Mouse (Mus musculus) midbrain, postnatal 0 days (tissue): ENCODE measurements around the gene Oprm1. TPM values are rescaled to one million over a fixed set of nuclear protein-coding genes. Genes with fewer than 3 reads are reported as not detected.
A peak's percentile ranks its signal among the peaks of the same experiment; 100 is the strongest.

Source experiments
- ATAC-seq: fragments of 200-750 bp; cut with Nextera tagmentation; 2 replicates; pipeline ENCODE4 v1.8.0; 2017; ENCODE audit warnings: moderate number of reproducible peaks, mild to moderate bottlenecking, moderate TSS enrichment, moderate library complexity; ENCODE audit not compliant: low FRiP score
- DNase-seq: peaks from one replicate; pipeline ENCODE4 v3.0.0-alpha.2; 2015; ENCODE audit warnings: low spot score
- H3K27ac ChIP-seq: fragments of 300-500 bp; sonication (generic); 2 replicates; pipeline ENCODE4 v1.5.1; 2014; ENCODE audit warnings: low read depth, mild to moderate bottlenecking, low read length, mixed read lengths
- H3K27me3 ChIP-seq: fragments of 300-500 bp; sonication (generic); 2 replicates; pipeline ENCODE4 v1.6.1; 2014; ENCODE audit warnings: low read length, control low read depth, mixed read lengths; ENCODE audit not compliant: insufficient read depth
- H3K36me3 ChIP-seq: fragments of 300-500 bp; sonication (generic); 2 replicates; pipeline ENCODE4 v1.6.1; 2014; ENCODE audit warnings: low read length, control low read depth, mixed read lengths; ENCODE audit not compliant: insufficient read depth
- H3K4me1 ChIP-seq: fragments of 300-500 bp; sonication (generic); 2 replicates; pipeline ENCODE4 v1.6.1; 2014; ENCODE audit warnings: mild to moderate bottlenecking, control low read depth, antibody characterized with exemption, low read length, mixed read lengths; ENCODE audit not compliant: insufficient read depth
- H3K4me2 ChIP-seq: fragments of 300-500 bp; sonication (generic); 2 replicates; pipeline ENCODE4 v1.6.1; 2014; ENCODE audit warnings: low read depth, mild to moderate bottlenecking, low read length, mixed read lengths; ENCODE audit not compliant: poor library complexity, severe bottlenecking
- H3K4me3 ChIP-seq: fragments of 300-500 bp; sonication (generic); 2 replicates; pipeline ENCODE4 v1.5.1; 2014; ENCODE audit warnings: low read depth, mild to moderate bottlenecking, low read length, moderate library complexity
- H3K9ac ChIP-seq: fragments of 300-500 bp; sonication (generic); replicated peaks from 2 replicates; pipeline ENCODE4 v1.6.1; 2014; ENCODE audit warnings: mild to moderate bottlenecking, low read length, moderate library complexity, mixed read lengths; ENCODE audit not compliant: poor library complexity, severe bottlenecking
- H3K9me3 ChIP-seq: fragments of 300-500 bp; sonication (generic); 2 replicates; pipeline ENCODE4 v1.6.1; 2016; ENCODE audit warnings: low read length, control low read depth
- CTCF ChIP-seq: IDR thresholded peaks from 2 replicates; pipeline ENCODE4 v1.5.1; 2016; ENCODE audit warnings: antibody characterized with exemption, mild to moderate bottlenecking
- WGBS: fragments of 180-500 bp; shearing (Covaris S2); extraction: QIAGEN DNeasy Blood & Tissue Kit; methylation state at CpG from one replicate; pipeline ENCODE4 v1.1.7; 2014; 5-methylcytosine and 5-hydroxymethylcytosine counted together
- polyA plus RNA-seq: library from polyadenylated mRNA; unstranded; fragments of >200 nt; fragmentation: Nextera tagmentation; extraction: Ambion mirVana; gene quantifications from 2 replicates; pipeline ENCODE4 v1.2.1, GENCODE M21; 2015
- total RNA-seq: library from RNA; depleted of rRNA; stranded (reverse); fragments of >200 nt; gene quantifications from 2 replicates; pipeline ENCODE4 v1.2.3, GENCODE M21; 2014

Gene Oprm1
- total and polyA plus RNA-seq, 2 experiments from 2014 or later, result 2.8 to 9.0 TPM

DNA sequence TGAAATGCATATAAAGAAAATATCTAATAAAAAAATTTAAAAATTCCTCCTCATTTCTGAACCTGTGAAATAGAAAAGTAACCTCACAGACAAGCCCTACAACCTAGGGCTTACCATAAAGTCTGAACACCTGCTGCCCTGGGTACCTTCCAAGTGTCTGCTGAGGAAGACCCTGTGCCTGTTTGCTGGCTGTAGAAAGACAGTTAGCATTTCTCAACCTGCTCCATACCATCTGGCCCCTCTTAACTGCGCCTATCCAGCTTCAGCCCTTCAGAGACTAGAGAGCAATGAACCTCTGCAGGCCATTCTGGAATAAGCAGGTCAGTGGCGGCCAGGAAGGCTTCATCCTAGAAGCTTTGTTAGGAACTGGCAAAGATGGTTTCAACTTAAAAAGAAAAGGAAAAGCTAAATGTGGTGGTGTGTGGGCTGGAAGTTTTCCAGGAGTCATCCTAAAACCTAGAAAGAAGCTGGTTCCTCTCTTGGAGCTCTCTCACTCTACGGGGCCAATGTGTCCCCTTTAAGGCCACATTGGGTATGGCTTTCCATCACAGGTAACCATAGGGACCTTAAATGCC lies 143.6 kb downstream of the Oprm1 start:
- no peaks in the 10 kb centered on the region for H3K36me3 ChIP-seq
- H3K4me3 ChIP-seq, result no peak overlapping the region
- no peaks in the 10 kb centered on the region for H3K4me1 ChIP-seq
- H3K27ac ChIP-seq, result no peak overlapping the region
- ATAC-seq (no peak; the same call in 1 of the 2 replicates), DNase-seq (peak; percentile 48)
- no peak overlapping the region for H3K9ac ChIP-seq
- no peaks in the 10 kb centered on the region for H3K9me3 ChIP-seq
- 87% methylated on average over 3 of the region's 3 CpGs for WGBS
- no peak overlapping the region for H3K4me2 ChIP-seq
- no peak for TF ChIP-seq CTCF
- H3K27me3 ChIP-seq, result no peaks in the 10 kb centered on the region

- H3K4me3 ChIP-seq, result no peak overlapping the region
- ATAC-seq, result no peak
- TF ChIP-seq CTCF, result no peak
Measured at GRCm38 (mm10) chr10:6909763-6910162, 151.5 kb downstream of the Oprm1 start.

DNA sequence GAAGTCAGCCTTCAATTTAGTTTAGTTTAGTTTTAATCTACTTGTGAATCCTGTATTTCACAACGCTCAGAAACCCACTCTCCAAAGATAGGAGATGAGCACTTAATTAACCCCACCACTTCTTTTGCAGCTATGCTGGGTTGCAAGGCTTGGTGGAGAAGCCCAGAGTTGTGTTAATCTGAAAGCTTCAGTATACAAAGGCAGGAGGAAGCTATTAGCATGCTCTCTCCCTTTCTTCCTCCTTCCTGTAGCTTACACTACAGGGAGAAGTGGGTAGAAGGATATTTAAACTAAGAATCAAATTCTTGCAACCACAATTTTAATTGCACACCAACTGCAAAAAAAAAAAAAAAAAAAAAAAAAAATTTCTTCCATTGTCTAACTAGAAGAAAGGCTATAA lies 157.7 kb downstream of the Oprm1 start:
- no peak for TF ChIP-seq CTCF
- H3K27me3 ChIP-seq, result no peaks in the 10 kb centered on the region
- H3K36me3 ChIP-seq, result no peaks in the 10 kb centered on the region
- H3K9me3 ChIP-seq, result no peaks in the 10 kb centered on the region
- 14% methylated on average over 1 of the region's 1 CpGs for whole genome bisulfite sequencing
- no peak overlapping the region for H3K4me3 ChIP-seq
- H3K9ac ChIP-seq, result no peak overlapping the region
- DNase-seq (no peak), ATAC-seq (no peak)
- no peaks in the 10 kb centered on the region for H3K4me1 ChIP-seq
- peak overlapping the region; percentile 65 for H3K27ac ChIP-seq
- no peak overlapping the region for H3K4me2 ChIP-seq

More at GRCm38 (mm10) chr10:6909763-6910162, 151.5 kb downstream of the Oprm1 start:
- no peak for DNase-seq
- WGBS, result 71% methylated on average over 2 of the region's 2 CpGs
- no peaks in the 10 kb centered on the region for H3K4me1 ChIP-seq
- H3K36me3 ChIP-seq, result no peaks in the 10 kb centered on the region
- H3K27ac ChIP-seq, result no peak overlapping the region
- H3K9me3 ChIP-seq, result no peaks in the 10 kb centered on the region
- no peaks in the 10 kb centered on the region for H3K27me3 ChIP-seq
- no peak overlapping the region for H3K9ac ChIP-seq
- H3K4me2 ChIP-seq, result no peak overlapping the region

DNA sequence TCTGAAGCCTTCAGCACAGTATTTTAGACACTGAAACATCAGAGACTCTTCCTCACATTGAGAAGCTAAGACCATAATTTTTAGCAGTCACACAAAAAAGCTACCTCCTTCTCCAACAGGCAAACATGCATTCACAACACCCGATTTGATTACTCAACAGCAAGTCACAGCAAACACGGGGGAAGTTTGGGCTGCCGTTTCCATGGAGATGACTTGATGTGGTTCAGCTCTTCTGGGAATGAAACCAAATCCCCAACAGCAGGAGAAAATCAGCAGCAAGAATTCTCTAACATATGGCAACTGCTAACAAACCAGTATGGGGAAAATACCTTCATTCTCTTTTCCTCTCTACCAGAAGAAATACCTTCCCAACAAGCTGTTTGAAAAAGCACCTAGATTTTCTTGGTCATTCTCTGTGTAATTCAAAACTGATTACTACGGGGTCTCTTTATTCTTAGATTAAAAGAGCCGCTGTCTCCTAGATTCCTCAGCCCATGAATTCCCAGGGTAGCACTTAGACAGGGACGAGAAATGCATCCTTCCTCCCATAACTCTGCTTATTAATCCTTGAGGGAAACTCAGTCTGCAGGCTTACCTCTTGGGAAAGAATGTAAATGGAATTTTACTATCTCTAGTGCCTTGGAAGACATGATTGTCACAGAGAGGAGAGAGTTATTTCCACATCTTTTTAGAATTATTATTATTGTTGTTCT lies 158.4 kb downstream of the Oprm1 start:
- H3K9me3 ChIP-seq, result no peaks in the 10 kb centered on the region
- TF ChIP-seq CTCF, result no peak
- H3K4me2 ChIP-seq, result peak overlapping the region; percentile 4; the same call in 1 of the 2 replicates
- 4% methylated on average over 6 of the region's 6 CpGs for WGBS
- no peaks in the 10 kb centered on the region for H3K27me3 ChIP-seq
- peak overlapping the region; percentile 65 for H3K27ac ChIP-seq
- DNase-seq (peak; percentile 90), ATAC-seq (peak; percentile 63; the same call in 1 of the 2 replicates)
- H3K9ac ChIP-seq, result no peak overlapping the region
- no peaks in the 10 kb centered on the region for H3K36me3 ChIP-seq
- H3K4me3 ChIP-seq, result no peak overlapping the region
- H3K4me1 ChIP-seq, result no peaks in the 10 kb centered on the region

DNA sequence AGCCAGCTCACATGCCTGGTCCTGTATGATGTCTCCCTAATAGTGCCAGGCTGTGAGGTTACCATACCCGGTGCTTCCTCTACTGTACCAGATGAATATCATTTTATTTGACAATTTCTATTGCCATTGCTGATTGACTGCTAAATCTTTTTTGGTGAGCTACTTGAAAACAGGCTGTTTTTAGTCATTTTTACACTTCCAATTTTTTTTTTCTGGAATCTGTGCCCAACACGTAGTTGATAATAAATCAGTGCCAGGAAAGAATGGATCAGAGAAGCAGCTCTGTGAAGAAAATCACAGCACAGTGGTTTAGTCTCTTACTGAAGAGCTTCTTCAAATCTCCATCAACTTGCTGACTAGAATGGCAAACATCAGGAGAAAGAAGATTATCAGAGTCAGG lies 168.4 kb downstream of the Oprm1 start:
- no peak overlapping the region for H3K4me3 ChIP-seq
- no peak overlapping the region for H3K27ac ChIP-seq
- 87% methylated on average over 2 of the region's 2 CpGs for WGBS
- no peak overlapping the region for H3K4me2 ChIP-seq
- no peaks in the 10 kb centered on the region for H3K27me3 ChIP-seq
- no peaks in the 10 kb centered on the region for H3K4me1 ChIP-seq
- ATAC-seq, result no peak
- DNase-seq, result no peak
- H3K9me3 ChIP-seq, result no peaks in the 10 kb centered on the region
- H3K9ac ChIP-seq, result no peak overlapping the region
- H3K36me3 ChIP-seq, result no peaks in the 10 kb centered on the region
- TF ChIP-seq CTCF, result no peak

- Histone ChIP-seq H3K4me2 (no peak overlapping the region), H3K4me1 (no peaks in the 10 kb centered on the region), H3K9me3 (no peaks in the 10 kb centered on the region), H3K27me3 (no peaks in the 10 kb centered on the region), H3K27ac (no peak overlapping the region), H3K36me3 (no peaks in the 10 kb centered on the region), H3K4me3 (no peak overlapping the region), H3K9ac (no peak overlapping the region)
- TF ChIP-seq CTCF, result no peak
- no peak for ATAC-seq
- 84% methylated on average over 4 of the region's 4 CpGs for WGBS
- DNase-seq, result no peak
Measured at GRCm38 (mm10) chr10:6927600-6928223, 169.4 kb downstream of the Oprm1 start.
